Mouse (Mus musculus) forebrain, embryonic 14.5 days (tissue): ENCODE measurements at regions not wholly inside any gene's neighbourhood (a gene's known extent, or its start where the extent isn't known, plus 50 kb on each side); places are given as distances from the start of the nearest gene placed in this dataset.
A peak's percentile ranks its signal among the peaks of the same experiment; 100 is the strongest.

Experiments used
- ATAC-seq: fragments of 200-750 bp; cut with Nextera tagmentation; 2 replicates; pipeline ENCODE4 v1.8.0; 2017; ENCODE audit warnings: mild to moderate bottlenecking, moderate library complexity
- DNase-seq: peaks from one replicate; pipeline ENCODE4 v3.0.0-alpha.2; 2015; ENCODE audit warnings: low spot score
- H3K27ac ChIP-seq: fragments of 300-500 bp; sonication (generic); 2 replicates; pipeline ENCODE4 v1.5.1; 2014; ENCODE audit warnings: low read depth, mild to moderate bottlenecking, control low read depth, low read length, moderate library complexity
- H3K27me3 ChIP-seq: fragments of 300-500 bp; sonication (generic); replicated peaks from 2 replicates; pipeline ENCODE4 v1.6.1; 2014; ENCODE audit warnings: low read length, control low read depth, mixed read lengths; ENCODE audit not compliant: control insufficient read depth, insufficient read depth
- H3K36me3 ChIP-seq: fragments of 300-500 bp; sonication (generic); 2 replicates; pipeline ENCODE4 v1.6.1; 2014; ENCODE audit warnings: low read length, control low read depth; ENCODE audit not compliant: control insufficient read depth, insufficient read depth
- H3K4me1 ChIP-seq: fragments of 300-500 bp; sonication (generic); 2 replicates; pipeline ENCODE4 v1.6.1; 2014; ENCODE audit warnings: antibody characterized with exemption, low read length, control low read depth; ENCODE audit not compliant: control insufficient read depth, insufficient read depth
- H3K4me2 ChIP-seq: fragments of 300-500 bp; sonication (generic); 2 replicates; pipeline ENCODE4 v1.6.1; 2014; ENCODE audit warnings: mild to moderate bottlenecking, control low read depth, low read length
- H3K4me3 ChIP-seq: fragments of 300-500 bp; sonication (generic); 2 replicates; pipeline ENCODE4 v1.5.1; 2014; ENCODE audit warnings: low read depth, low read length, control low read depth
- H3K9ac ChIP-seq: fragments of 300-500 bp; sonication (generic); 2 replicates; pipeline ENCODE4 v1.6.1; 2014; ENCODE audit warnings: mild to moderate bottlenecking, low read length, control low read depth, moderate library complexity
- H3K9me3 ChIP-seq: fragments of 300-500 bp; sonication (generic); replicated peaks from 2 replicates; pipeline ENCODE4 v1.6.1; 2016; ENCODE audit warnings: low read length, control low read depth, mixed read lengths; ENCODE audit not compliant: control insufficient read depth
- WGBS: fragments of 180-500 bp; shearing (Covaris S2); extraction: QIAGEN DNeasy Blood & Tissue Kit; methylation state at CpG from one replicate; pipeline ENCODE4 v1.1.7; 2014; 5-methylcytosine and 5-hydroxymethylcytosine counted together

DNA sequence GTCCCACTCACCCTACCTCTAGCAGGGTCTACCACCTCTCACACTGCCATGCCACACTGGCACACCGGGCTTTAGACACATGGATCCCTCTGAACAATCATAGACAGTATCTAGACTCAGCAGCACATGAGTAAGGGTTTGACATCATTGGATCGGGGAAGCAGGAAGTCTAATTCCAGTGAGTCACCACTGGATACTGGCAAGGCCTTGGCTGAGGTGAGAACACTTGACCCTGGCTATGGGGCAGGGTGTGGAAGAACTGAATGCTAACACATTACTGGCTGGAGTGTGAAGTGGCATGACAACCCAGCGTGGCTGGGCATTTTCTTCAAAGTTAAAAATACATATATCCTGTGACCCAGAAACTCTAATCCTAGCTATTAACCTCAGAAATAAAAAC, 114.4 kb downstream of the H2afy start:
- H3K27ac ChIP-seq = no peak overlapping the region
- DNase-seq = no peak
- no peaks in the 10 kb centered on the region for H3K36me3 ChIP-seq
- WGBS = 84% methylated on average over 3 of the region's 3 CpGs
- H3K27me3 ChIP-seq = no peaks in the 10 kb centered on the region
- no peak for ATAC-seq
- no peaks in the 10 kb centered on the region for H3K4me1 ChIP-seq
- H3K9ac ChIP-seq = no peak overlapping the region
- H3K9me3 ChIP-seq = no peaks in the 10 kb centered on the region
- no peak overlapping the region for H3K4me2 ChIP-seq
- no peak overlapping the region for H3K4me3 ChIP-seq

DNA sequence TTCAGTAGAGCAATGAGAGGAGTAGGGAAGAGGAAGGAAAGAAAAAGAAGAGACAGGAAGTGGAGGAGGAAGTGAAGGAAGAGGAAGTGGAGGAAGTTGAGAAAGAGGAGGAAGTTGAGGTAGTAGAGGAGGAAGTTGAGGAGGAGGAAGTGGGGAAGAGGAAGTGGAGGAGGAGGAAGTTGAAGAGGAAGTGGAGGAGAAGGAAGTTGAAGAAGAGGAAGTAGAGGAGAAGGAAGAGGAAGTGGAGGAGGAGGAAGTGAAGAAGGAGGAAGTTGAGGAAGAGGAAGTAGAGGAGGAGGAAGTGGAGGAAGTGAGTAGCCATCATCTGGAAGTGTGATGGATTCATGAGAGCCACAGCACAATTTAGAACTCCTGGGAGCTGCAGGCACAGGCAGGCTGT, 122.2 kb downstream of the H2afy start:
- H3K27me3 ChIP-seq = no peaks in the 10 kb centered on the region
- no peak overlapping the region for H3K27ac ChIP-seq
- no peaks in the 10 kb centered on the region for H3K9me3 ChIP-seq
- H3K9ac ChIP-seq = no peak overlapping the region
- no peaks in the 10 kb centered on the region; the same call in 1 of the 2 replicates for H3K4me1 ChIP-seq
- no peaks in the 10 kb centered on the region for H3K36me3 ChIP-seq
- ATAC-seq (no peak), DNase-seq (no peak)
- H3K4me3 ChIP-seq = no peak overlapping the region
- H3K4me2 ChIP-seq = no peak overlapping the region

DNA sequence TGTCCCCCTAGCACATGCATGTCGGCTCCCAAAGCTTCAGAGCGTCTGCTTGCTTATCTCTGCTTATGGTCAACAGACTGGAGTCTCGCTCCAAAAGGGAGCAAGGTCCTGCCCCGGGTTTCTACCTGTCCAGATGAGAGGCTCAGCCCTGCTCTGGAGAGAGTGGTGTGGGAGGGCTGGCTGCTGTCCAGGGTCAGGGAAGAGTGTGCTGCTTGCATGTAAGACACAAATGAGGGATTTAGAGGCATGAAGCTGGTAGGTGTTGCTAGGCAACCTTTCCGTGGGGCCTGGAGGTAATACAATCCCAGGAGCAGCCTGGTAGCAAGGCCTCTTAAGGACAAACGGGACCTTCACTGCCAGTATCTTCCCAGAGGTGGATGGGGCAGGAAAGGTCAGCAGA, 125.7 kb downstream of the H2afy start:
- Histone ChIP-seq H3K9me3 (no peaks in the 10 kb centered on the region), H3K4me2 (no peak overlapping the region), H3K36me3 (no peaks in the 10 kb centered on the region), H3K9ac (no peak overlapping the region), H3K4me1 (no peaks in the 10 kb centered on the region; the same call in 1 of the 2 replicates), H3K27me3 (no peaks in the 10 kb centered on the region), H3K4me3 (no peak overlapping the region), H3K27ac (no peak overlapping the region)
- ATAC-seq = no peak; the same call in 1 of the 2 replicates
- WGBS = 45% methylated on average over 6 of the region's 6 CpGs
- peak; percentile 53 for DNase-seq

DNA sequence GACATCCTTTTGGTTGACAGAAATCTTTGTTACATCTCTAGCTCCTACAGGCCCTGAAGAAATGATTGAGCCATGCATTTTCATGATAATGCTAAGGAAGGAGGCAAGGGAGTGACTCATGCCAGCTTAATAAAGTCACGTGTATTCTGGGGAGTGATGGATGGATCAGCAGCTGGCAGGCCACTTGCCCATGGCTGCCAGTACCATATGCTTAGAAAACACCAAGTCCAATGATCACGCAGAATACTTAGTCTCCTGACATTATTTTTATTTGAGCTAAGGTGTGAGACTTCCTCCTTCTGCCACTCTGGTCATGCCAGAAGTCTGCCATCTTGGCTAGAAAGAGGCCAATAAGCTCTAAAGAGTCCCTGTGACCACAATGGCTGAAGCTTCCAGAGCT, 129.3 kb downstream of the H2afy start:
- ATAC-seq (peak; percentile 66; the same call in 1 of the 2 replicates), DNase-seq (peak; percentile 73)
- no peaks in the 10 kb centered on the region for H3K9me3 ChIP-seq
- 0 out of 2 replicates have a peak overlapping the region, but pooled peaks have one; percentile 21 for H3K27ac ChIP-seq
- no peaks in the 10 kb centered on the region for H3K27me3 ChIP-seq
- no peaks in the 10 kb centered on the region for H3K36me3 ChIP-seq
- H3K4me2 ChIP-seq = no peak overlapping the region
- no peak overlapping the region for H3K9ac ChIP-seq
- WGBS = 57% methylated on average over 2 of the region's 2 CpGs
- no peaks in the 10 kb centered on the region; the same call in 1 of the 2 replicates for H3K4me1 ChIP-seq
- H3K4me3 ChIP-seq = no peak overlapping the region

DNA sequence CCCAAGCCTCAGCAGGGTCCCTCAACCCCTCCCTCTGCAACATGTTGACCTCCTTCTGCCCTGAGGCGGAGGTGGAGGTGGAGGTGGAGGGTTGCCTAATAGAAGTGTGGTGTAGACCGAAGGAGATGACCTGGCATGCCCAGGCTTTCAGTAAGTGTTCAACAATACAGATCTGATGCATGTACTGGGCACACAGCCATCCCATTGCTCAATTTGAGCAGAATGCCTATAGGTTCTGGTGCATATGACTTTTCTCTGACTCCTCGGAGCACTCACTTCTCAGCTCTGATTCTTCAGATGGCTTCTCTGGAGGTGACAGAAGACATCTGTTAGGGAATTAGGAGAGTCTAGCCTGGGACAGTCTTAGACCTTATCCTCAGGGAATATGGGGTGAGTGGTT, 130.4 kb downstream of the H2afy start:
- no peaks in the 10 kb centered on the region for H3K9me3 ChIP-seq
- no peak for DNase-seq
- WGBS = 84% methylated on average over 3 of the region's 3 CpGs
- H3K4me3 ChIP-seq = no peak overlapping the region
- no peaks in the 10 kb centered on the region for H3K27me3 ChIP-seq
- H3K4me1 ChIP-seq = no peaks in the 10 kb centered on the region; the same call in 1 of the 2 replicates
- H3K36me3 ChIP-seq = no peaks in the 10 kb centered on the region
- no peak for ATAC-seq
- H3K27ac ChIP-seq = no peak overlapping the region
- no peak overlapping the region for H3K9ac ChIP-seq
- no peak overlapping the region for H3K4me2 ChIP-seq

DNA sequence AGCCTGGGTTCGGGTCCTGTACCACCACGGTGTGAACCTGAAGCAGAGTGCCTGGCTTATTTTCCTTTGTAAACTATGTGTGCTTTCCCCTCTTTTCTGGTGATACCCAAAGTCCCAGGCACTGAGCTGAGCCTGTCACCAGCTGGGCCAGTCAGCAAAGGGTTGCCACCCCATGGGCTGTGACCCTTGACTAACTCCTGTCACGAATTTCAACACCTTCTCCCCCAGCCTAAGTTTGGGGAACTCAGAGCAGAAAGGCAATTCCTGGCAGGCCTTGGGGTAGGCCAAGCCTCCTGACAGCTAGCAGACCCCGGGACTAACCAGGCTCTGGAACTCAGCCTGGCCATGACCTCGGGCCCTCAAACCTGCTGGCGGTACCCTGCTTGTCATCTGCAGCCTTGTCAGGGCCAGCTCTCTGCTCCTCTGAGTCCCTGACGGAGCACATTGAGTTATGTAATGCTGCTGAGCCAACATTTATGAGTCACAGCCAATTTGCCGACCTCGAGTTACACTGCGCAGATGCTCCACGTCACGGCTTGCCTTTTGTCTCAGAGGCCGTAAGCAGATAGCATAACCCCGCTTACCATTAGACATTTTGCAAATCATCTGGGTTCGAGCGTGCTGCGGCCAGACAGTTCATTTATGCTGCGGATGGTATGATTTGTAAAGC, 132.3 kb downstream of the H2afy start:
- Histone ChIP-seq H3K9me3 (no peaks in the 10 kb centered on the region), H3K4me1 (no peaks in the 10 kb centered on the region), H3K9ac (no peak overlapping the region), H3K27me3 (no peaks in the 10 kb centered on the region), H3K4me3 (no peak overlapping the region), H3K36me3 (no peaks in the 10 kb centered on the region), H3K4me2 (no peak overlapping the region), H3K27ac (no peak overlapping the region)
- DNase-seq (peak; percentile 59), ATAC-seq (no peak)
- 83% methylated on average over 18 of the region's 18 CpGs for WGBS

DNA sequence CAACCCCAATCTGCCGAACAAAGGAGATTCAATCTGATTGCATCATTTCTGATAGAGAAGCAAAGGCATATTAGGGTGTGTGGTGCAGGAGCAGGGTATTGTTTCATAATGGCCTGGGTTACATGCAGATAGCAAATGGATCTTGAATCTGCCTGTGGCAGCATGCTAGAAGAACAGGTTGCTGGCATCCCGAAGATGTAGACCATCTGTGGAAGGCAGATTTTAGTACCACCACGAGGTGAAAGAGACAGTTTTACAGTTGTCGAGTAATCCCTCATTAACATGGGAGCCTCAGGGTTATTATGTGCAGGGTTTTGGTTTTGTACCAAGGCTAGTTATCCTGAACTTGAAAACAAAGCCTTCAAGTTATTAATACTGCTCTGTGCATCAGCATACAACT, 140.9 kb downstream of the H2afy start:
- Histone ChIP-seq H3K27me3 (no peaks in the 10 kb centered on the region), H3K4me1 (no peaks in the 10 kb centered on the region), H3K9ac (no peak overlapping the region), H3K27ac (no peak overlapping the region), H3K9me3 (no peaks in the 10 kb centered on the region), H3K4me2 (no peak overlapping the region), H3K4me3 (no peak overlapping the region), H3K36me3 (no peaks in the 10 kb centered on the region)
- ATAC-seq (no peak), DNase-seq (peak; percentile 71)
- 63% methylated on average over 4 of the region's 4 CpGs for WGBS

DNA sequence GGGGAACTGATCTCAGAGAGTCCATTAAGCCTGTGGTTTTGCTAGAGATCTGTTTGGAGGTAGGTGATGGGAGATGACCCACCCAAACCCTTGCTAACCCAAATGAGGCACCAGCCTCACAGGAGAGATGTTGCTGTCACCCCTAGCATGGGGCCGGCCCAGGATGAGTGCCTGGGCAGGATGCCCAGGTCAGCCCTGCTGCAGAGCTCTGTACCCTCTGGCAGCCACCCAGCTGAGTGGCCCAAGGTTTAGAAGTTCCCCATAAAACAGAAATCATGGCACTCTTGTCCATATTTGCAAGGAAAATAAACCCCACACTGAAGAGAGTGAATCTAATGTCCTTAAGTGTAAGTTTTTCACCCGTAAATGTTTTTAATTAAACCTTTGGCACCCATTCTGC, 141.7 kb downstream of the H2afy start:
- peaks cover 3% of the 10 kb centered on the region; the same call in 1 of the 2 replicates for H3K4me1 ChIP-seq
- H3K36me3 ChIP-seq = no peaks in the 10 kb centered on the region
- H3K27ac ChIP-seq = no peak overlapping the region
- H3K9me3 ChIP-seq = no peaks in the 10 kb centered on the region
- H3K9ac ChIP-seq = no peak overlapping the region
- no peak overlapping the region for H3K4me2 ChIP-seq
- WGBS = 69% methylated on average over 2 of the region's 2 CpGs
- no peak overlapping the region for H3K4me3 ChIP-seq
- DNase-seq = no peak
- ATAC-seq = no peak
- H3K27me3 ChIP-seq = no peaks in the 10 kb centered on the region

DNA sequence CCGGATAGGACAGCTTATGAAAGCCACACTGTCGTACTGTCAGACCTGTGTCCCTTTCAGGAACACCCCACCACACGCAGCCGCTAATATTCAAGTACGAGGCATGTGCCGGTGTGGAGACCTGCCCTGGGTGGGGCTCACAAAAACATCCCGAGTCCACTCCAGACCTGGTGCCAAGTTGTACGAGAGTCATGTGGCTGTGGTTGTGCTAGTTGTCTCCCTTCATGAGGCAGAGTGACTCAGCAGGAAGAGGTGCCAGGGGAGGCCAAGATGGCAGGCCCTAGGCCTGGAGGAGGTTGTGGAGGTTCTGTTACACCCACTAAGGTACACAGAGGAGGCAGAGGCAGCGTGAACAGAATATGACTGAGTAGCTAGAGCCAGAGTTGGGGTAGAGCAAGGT, 143.5 kb downstream of the H2afy start:
- ATAC-seq (no peak), DNase-seq (no peak)
- 89% methylated on average over 9 of the region's 9 CpGs for WGBS
- peaks cover 3% of the 10 kb centered on the region; the same call in 1 of the 2 replicates for H3K4me1 ChIP-seq
- H3K9ac ChIP-seq = no peak overlapping the region
- no peaks in the 10 kb centered on the region for H3K9me3 ChIP-seq
- H3K4me2 ChIP-seq = no peak overlapping the region
- H3K27ac ChIP-seq = no peak overlapping the region
- H3K27me3 ChIP-seq = 0 out of 2 replicates have a peak, but pooled peaks cover 3% of the 10 kb centered on the region
- H3K36me3 ChIP-seq = no peaks in the 10 kb centered on the region
- H3K4me3 ChIP-seq = no peak overlapping the region
